Mouse (Mus musculus) cerebellum, adult 9-10 months (tissue): Measurements from ENCODE around the gene 2310022A10Rik.

Source experiments
- DNase-seq: peaks from one replicate; pipeline ENCODE4 v3.0.0; 2022

2310022A10Rik gene

GRCm38 (mm10) chr7:27552931-27553513 is at the start of gene 2310022A10Rik, which contains the start of gene Pld3:
2310022A10Rik (plus strand) TSS chr7:27553233.
Pld3 (minus strand) TSS chr7:27553218.
- peak; percentile 99 for DNase-seq

DNA sequence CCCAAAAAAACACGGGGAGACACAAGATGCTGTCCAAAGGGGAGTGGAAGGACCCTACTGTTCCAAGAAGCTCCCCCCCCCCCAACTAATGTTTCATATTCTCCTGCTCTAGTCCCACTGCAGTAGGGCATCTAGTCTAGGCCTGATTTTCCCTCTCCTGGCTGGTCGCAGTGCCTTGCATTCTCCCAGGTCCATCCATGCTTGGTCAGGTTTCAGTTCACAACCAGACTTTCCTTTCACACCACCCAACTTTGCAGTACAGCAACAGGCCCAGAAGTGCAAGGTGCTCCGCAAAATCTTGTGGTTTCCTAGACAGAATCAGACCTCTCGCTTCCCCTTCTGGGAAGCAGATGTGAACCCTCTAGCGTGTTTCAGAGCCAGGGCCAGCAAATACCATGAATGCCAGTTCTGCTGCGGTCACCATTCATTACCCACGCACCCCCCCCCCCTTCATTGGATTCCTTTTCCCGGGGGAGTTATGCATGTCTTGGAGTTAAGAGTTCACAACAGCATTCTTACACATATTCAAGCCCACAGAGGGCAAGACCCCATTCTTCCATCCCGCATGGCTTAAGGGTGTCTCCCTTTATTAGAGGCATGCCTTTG is 46.2 kb upstream of the 2310022A10Rik start:
- DNase-seq, result no peak

DNA sequence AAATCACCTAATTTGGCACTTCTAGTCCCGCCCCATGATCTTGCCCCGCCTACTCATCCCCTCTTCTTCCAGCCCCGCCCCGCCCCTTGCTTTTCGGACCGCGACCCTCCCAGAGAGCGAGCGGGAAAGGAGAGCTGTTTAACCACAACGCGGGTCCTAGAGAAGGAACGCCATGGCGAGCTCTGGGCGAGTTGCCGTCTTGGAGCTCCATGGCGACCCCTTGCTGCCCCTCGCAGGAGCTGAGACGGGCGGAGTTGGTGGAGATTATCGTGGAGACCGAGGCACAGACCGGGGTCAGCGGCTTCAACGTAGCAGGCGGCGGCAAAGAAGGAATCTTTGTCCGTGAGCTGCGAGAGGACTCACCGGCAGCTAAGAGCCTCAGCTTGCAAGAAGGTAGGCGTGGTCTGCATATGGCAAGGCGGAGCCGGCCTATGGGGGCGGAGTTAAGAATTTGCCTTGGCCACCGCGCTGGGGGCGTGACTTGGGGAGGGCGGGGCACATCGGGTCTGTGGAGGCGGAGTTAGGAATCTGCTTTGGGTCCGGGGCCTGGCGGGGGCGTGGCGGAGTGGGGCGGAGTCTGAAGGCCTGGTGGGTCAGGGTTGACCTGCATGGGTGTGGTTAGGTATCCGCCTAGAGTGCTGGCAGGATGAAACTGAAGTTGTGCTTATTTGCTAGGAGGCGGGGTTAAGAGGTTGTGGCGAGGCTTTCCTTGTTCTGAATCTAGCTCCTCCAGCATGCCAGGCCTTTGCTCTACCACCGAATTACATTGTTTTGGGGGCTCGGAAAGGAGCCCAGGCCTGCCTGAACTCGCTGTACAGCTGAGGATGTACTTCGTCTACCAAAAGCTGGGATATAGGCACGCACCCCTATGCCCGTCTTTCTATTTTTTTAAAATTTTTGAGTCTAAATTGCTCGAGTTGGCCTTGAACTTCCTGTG is 45.1 kb upstream of the 2310022A10Rik start:
- peak; percentile 95 for DNase-seq

DNA sequence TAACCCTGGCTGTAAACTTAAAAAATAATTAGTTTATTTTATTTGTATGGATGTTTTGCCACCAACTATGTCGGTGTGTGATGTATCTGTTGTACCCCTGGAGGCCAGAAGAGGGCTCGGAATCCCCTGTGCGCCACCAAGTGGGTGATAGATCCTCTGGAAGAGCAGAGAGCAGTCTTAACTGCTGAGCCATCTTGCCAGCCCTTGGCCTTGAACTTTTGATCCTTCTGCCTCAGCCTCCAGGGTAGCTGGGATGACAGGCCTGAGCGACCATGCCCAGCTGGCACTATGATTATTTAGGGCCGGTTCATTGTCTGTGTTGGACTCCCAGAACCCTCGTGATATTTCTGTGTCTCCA is 44.4 kb upstream of the 2310022A10Rik start:
- peak; percentile 68 for DNase-seq

DNA sequence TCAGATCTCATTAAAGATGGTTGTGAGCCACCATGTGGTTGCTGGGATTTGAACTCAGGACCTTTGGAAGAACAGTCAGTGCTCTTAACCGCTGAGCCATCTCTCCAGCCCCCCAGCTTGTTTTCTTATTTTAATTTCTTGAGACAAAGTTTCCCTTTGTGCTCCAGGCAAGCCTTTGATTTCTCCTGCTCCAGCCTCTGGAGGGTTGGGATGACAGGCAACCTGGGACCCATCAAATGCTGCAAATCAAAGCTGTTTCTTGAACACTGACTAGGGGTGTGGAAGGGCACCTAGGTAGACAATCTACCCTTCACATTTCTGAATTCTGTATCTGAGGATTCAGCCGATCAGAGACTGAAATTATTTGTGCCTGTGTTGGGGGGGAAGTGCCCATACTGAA is 42.2 kb upstream of the 2310022A10Rik start:
- DNase-seq, result no peak

DNA sequence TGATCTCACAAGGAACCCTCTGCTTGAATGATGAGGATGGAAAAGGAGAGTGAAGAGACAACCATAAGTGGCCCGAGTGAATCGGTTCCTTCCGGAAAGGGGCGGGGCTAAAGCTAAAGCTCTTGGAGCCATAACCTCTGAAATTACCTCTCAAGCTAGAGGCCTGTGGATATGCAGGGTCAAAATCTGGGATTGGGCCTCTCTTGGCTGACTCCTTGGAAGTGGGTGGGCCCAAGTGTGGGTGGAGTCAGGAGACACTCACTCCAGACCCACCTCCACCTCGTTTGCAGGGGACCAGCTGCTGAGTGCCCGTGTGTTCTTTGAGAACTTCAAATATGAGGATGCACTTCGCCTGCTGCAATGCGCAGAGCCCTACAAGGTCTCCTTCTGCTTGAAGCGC is 38.1 kb upstream of the 2310022A10Rik start:
- DNase-seq, result no peak

DNA sequence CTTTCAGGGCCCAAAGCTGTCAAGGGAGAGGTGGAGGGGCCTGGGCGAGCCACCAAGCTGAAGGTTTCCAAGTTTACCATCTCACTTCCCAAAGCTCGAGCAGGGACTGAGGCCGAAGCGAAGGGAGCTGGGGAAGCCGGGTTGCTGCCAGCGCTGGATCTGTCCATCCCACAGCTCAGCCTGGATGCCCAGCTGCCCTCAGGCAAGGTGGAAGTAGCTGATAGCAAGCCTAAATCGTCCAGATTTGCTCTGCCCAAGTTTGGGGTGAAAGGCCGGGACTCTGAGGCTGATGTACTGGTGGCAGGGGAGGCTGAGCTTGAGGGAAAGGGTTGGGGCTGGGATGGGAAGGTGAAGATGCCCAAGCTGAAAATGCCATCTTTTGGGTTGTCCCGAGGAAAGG is 34.7 kb upstream of the 2310022A10Rik start:
- no peak for DNase-seq

GRCm38 (mm10) chr7:27520104-27520503 is 32.9 kb upstream of the 2310022A10Rik start:
- DNase-seq, result no peak

- no peak for DNase-seq
These were observed 32.4 kb upstream of the 2310022A10Rik start for GRCm38 (mm10) chr7:27520599-27520998.

DNA sequence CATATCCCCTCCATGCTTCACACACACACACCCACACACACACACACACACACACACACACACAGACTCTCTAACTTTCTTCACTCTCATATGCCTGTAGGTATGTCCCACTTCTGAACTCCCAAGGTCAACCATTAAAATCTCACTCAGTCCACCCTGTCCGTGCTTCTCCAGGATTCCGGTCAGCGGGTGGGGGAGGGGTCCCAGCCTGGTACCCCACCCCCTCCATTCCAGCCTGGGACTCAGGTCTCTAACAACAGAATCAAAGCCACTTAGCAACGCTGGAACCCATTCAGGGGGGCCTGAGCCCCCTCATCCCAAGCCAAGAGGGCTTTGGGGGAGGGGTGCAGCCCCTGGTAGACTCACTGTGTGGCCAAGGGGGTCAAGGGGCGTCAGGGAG is 30.1 kb upstream of the 2310022A10Rik start, which contains the start of gene Hipk4:
TSS of gene Hipk4 (plus strand) at position 301 of the 400 bp plus-strand sequence.
- no peak for DNase-seq

GRCm38 (mm10) chr7:27523805-27524204 is 29.2 kb upstream of the 2310022A10Rik start:
- DNase-seq, result no peak

DNA sequence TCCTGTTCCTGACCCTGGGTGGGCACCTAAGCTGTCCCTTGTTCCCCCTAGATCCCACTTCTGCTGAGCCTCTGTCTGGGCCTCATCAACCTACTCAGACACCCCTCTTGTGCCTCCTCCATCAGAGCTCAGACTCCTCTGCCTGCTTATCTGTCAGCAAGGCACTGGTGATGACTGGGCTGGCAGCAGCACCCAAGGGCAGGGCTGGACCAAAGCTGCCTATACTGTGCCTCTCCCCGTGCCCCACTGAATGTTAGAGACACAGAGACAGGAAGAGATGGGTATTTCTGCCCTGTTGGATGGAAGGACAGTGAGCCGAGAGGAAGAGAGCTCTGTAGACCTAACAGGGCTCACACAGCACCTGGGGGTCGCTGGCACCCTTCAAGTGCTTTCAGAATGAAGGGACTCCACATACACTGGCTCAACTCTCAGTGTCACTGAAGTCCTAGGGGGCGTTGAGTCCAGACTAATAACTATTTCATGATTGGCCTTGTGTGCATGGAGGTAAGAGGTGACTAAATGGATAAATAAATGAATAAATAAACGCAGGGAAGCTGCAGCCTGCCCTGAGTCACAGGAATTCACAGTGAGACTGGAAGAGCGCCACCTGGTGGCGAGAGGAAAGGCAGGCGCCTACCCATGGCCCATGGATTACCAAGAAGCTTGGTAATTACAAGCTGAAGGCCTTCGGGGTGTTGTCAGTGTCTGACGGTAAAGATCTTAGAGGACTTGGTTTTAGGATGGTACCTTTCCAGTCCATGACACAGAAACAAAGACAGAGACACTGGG is 26.8 kb upstream of the 2310022A10Rik start:
- peak; percentile 81 for DNase-seq

DNA sequence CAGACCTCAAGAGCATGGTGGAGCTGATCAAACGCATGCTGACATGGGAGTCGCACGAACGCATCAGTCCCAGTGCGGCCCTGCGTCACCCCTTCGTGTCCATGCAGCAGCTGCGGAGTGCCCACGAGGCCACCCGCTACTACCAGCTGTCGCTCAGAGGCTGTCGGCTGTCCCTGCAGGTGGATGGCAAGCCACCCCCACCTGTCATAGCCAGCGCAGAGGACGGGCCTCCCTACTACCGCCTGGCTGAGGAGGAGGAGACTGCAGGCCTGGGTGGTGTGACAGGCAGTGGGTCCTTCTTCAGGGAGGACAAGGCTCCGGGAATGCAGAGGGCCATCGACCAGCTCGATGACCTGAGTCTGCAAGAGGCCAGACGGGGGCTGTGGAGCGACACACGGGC is 24.0 kb upstream of the 2310022A10Rik start:
- DNase-seq, result no peak

GRCm38 (mm10) chr7:27530937-27531336 is 22.1 kb upstream of the 2310022A10Rik start:
- no peak for DNase-seq

DNA sequence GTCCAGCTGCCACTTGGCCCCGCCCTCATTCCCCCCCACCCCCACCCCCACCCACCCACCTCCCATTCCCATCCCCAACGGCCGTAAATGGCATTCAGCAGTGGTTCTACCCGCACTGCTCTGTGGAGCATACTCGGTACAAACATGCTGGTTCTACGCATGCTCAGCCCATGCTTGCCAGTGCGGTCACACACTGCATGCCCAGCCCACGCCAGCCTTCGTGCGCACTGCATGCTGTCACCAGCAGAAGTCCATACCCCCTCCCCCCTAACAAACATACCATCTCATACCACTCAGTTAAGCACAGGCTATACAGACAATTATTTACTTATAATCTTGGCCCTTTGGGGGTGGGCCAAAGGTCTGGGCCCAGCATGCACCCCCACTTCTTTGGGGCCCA is 21.3 kb upstream of the 2310022A10Rik start:
- DNase-seq, result no peak

- DNase-seq, result no peak
These were observed 20.5 kb upstream of the 2310022A10Rik start for GRCm38 (mm10) chr7:27532480-27533050.

DNA sequence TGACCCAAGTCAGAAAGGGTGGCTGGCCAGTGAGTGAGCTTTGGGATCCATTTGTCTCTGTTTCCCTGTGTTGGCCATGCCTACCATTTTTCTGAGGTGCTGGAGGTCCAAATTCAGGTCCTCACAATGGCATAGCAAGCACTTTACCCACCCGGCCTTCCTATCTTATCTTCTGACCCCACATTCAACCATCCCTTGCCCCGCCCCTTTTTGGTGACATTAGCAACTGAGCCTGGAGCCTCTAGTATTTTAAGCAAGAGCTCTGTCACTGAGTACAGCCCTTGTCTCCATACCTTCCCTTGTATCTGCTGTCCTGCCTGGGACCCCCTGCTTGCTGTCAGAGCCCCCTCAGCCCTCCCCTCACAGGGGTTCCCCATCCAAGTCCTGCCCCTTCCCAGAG is 17.6 kb upstream of the 2310022A10Rik start:
- DNase-seq, result no peak

DNA sequence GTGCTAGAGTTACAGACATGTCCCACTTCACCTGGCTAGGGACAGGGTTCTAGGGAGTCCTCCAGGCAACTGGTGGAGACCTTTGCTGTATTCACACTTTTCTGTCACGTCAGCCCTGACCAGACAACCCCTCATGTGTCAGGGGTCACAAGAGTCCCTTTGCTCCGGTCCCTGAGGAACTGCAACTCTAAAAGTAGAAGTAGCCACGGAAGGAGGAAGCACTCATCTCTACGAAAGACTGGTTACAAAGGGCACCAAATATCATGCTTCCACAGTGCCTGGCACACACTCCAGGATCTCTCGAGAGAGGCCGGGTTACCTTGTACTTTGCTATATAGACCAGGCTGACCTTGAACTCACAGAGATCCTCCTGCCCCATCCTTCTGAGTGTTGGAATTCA is 16.4 kb upstream of the 2310022A10Rik start:
- DNase-seq, result no peak

DNA sequence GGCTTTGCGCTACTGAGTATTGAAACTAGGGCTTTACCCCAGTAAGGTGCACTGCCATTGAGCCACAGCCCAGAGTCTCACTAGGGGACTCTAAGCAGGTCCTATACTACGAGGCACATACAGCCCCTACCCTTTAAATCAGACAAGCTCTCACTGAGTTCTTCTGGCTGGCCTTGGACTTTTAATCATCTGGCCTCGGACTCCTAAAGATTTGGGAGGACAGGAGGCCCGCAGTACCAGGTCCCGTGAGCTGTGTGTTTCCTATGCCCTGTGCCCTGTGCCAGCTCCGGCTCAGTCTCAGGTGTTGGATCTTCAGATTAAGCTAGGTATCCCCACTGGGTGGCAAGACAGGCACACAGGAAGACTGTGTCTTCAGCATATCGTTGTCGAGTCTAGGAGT is 15.0 kb upstream of the 2310022A10Rik start:
- DNase-seq, result no peak

DNA sequence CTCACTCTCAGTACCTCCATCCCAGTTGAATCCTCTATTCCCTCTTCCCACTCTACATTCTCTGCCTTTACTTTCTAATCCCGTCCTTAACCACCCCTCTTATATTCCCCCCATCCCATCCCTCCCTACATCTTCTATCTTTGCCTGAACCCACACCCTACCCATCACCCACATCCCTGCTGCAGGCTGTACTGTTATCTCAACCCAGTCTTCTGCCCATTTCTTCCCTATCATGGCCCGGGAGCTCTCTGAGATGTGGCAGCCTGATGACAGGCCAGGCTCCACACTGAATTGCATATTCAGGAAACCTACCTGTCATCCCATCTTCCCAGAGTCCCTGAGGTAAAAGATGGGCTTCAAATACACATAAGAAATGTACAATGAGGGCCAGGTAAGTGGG is 14.2 kb upstream of the 2310022A10Rik start:
- DNase-seq, result no peak

DNA sequence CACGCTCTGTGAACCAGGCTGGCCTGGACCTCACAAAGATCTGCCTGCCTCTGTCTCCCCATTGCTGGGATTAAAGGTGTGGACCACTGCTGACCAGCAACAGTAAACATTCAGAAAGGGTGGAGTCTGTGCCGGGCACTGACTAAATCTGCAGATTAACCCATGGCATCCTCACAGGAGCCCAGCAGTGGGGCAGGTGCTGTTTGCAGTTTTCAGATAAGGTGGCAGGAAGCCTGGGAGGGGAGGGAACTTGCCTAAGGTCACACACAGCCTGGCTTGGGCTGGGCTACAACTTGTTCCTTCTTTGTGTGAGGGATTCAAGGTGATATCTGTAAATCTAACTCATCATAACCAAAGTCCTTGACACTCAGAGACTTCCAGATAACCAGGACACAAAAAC is 12.5 kb upstream of the 2310022A10Rik start:
- no peak for DNase-seq

DNA sequence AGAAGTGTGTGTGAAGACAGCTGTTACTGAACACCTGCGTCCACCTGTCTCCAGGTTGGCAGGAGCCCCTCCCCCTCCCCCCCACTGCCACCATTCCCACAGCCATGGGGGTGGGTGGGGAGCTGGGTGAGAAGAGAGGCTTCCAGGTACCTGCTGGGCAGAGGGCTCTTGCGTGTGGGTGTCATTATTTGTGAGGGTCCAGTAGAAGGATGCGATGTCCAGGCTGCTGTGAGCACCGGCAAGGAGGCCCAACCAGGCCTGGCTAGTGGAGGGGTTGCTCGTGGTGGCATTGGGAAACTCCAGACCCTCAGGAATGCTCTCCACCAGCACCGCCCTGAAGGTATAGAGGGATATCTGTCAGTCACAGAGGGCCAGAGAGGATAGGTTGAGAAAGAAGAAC is 12.1 kb upstream of the 2310022A10Rik start:
- no peak for DNase-seq

- DNase-seq, result peak; percentile 44
These were observed 11.6 kb upstream of the 2310022A10Rik start for GRCm38 (mm10) chr7:27541431-27541830.
